Mouse (Mus musculus) small intestine, adult 2 months (tissue): ENCODE data around the gene Alk. TPM values are rescaled to one million over a fixed set of nuclear protein-coding genes. Genes with fewer than 3 reads are reported as not detected.
A peak's percentile ranks its signal among the peaks of the same experiment; 100 is the strongest.

Experiments
- H3K27ac ChIP-seq: fragments of 200-500 bp; 2 replicates; pipeline ENCODE4 v1.5.1; 2012; ENCODE audit warnings: low read depth, low read length, control low read depth, inconsistent platforms; ENCODE audit not compliant: insufficient read depth
- H3K27me3 ChIP-seq: fragments of 200-500 bp; 2 replicates; pipeline ENCODE4 v1.6.1; 2012; ENCODE audit warnings: mild to moderate bottlenecking, moderate library complexity, low read length, inconsistent platforms; ENCODE audit not compliant: control insufficient read depth, insufficient read depth
- H3K36me3 ChIP-seq: fragments of 200-500 bp; 2 replicates; pipeline ENCODE4 v1.6.1; 2012; ENCODE audit warnings: mild to moderate bottlenecking, low read length, control low read depth, inconsistent platforms; ENCODE audit not compliant: control insufficient read depth, insufficient read depth
- H3K4me1 ChIP-seq: fragments of 200-500 bp; 2 replicates; pipeline ENCODE4 v1.6.1; 2012; ENCODE audit warnings: low read length, inconsistent platforms, mixed read lengths; ENCODE audit not compliant: control insufficient read depth, insufficient read depth, insufficient read length
- H3K4me3 ChIP-seq: fragments of 200-500 bp; 2 replicates; pipeline ENCODE4 v1.5.1; 2012; ENCODE audit warnings: low read depth, mild to moderate bottlenecking, control low read depth, inconsistent platforms, low read length, moderate library complexity
- CTCF ChIP-seq: fragments of 200-500 bp; IDR thresholded peaks from 2 replicates; pipeline ENCODE4 v1.5.1; 2012; ENCODE audit warnings: low read depth, mild to moderate bottlenecking, control low read depth, inconsistent platforms, low read length, moderate library complexity, mixed read lengths; ENCODE audit not compliant: insufficient replicate concordance, insufficient read length; ENCODE audit errors: extremely low read depth
- POLR2A ChIP-seq: fragments of 200-500 bp; IDR thresholded peaks from 2 replicates; pipeline ENCODE4 v1.6.1; 2012; ENCODE audit warnings: low read depth, mild to moderate bottlenecking, control low read depth, inconsistent platforms, low read length, moderate library complexity
- WGBS: fragments of 180-500 bp; shearing (Covaris S2); methylation state at CpG from one replicate; pipeline ENCODE4 v1.1.7; 2018; 5-methylcytosine and 5-hydroxymethylcytosine counted together
- polyA plus RNA-seq: library from polyadenylated mRNA; depleted of rRNA; stranded (reverse); fragments of >200 nt; gene quantifications from 2 replicates; pipeline ENCODE4 v1.2.3, GENCODE M21; 2012

Gene Alk
- polyA plus RNA-seq, 1 experiment, result 0.09 TPM

- Histone ChIP-seq H3K4me1 (no peaks in the 10 kb centered on the region), H3K27me3 (no peaks in the 10 kb centered on the region), H3K4me3 (no peak overlapping the region), H3K36me3 (no peaks in the 10 kb centered on the region), H3K27ac (no peak overlapping the region)
- TF ChIP-seq CTCF (peak; percentile 41; the same call in 1 of the 2 replicates), POLR2A (no peak)
- 27% methylated on average over 3 of the region's 3 CpGs for WGBS
Measured at GRCm38 (mm10) chr17:71909107-71909506, 695.3 kb downstream of the Alk start.

- TF ChIP-seq POLR2A, result no peak
- no peak for TF ChIP-seq CTCF
- 73% methylated on average over 6 of the region's 6 CpGs for WGBS
- H3K27me3 ChIP-seq, result no peaks in the 10 kb centered on the region
- H3K36me3 ChIP-seq, result no peaks in the 10 kb centered on the region
- H3K27ac ChIP-seq, result no peak overlapping the region
- no peaks in the 10 kb centered on the region for H3K4me1 ChIP-seq
- H3K4me3 ChIP-seq, result no peak overlapping the region
Measured at GRCm38 (mm10) chr17:71881369-71881768, 723.1 kb downstream of the Alk start.

- H3K4me1 ChIP-seq, result no peaks in the 10 kb centered on the region
- TF ChIP-seq POLR2A, result no peak
- no peak for TF ChIP-seq CTCF
- H3K27me3 ChIP-seq, result no peaks in the 10 kb centered on the region
- H3K4me3 ChIP-seq, result no peak overlapping the region
- 75% methylated on average over 7 of the region's 7 CpGs for WGBS
- no peak overlapping the region for H3K27ac ChIP-seq
- no peaks in the 10 kb centered on the region for H3K36me3 ChIP-seq
Measured at GRCm38 (mm10) chr17:71875492-71875891, 728.9 kb downstream of the Alk start.

- no peaks in the 10 kb centered on the region; the same call in 1 of the 2 replicates for H3K27me3 ChIP-seq
- no peak for TF ChIP-seq CTCF
- no peak overlapping the region for H3K27ac ChIP-seq
- H3K4me3 ChIP-seq, result no peak overlapping the region
- H3K36me3 ChIP-seq, result no peaks in the 10 kb centered on the region
- 0 out of 2 replicates have a peak, but pooled peaks cover 1% of the 10 kb centered on the region for H3K4me1 ChIP-seq
- 55% methylated on average over 9 of the region's 9 CpGs for WGBS
Measured at GRCm38 (mm10) chr17:71874795-71875194, 729.6 kb downstream of the Alk start.

- no peak overlapping the region for H3K4me3 ChIP-seq
- H3K27ac ChIP-seq, result no peak overlapping the region
- 36% methylated on average over 6 of the region's 6 CpGs for WGBS
- TF ChIP-seq POLR2A, result no peak
- TF ChIP-seq CTCF, result peak; percentile 76; the same call in 1 of the 2 replicates
- 0 out of 2 replicates have a peak, but pooled peaks cover 2% of the 10 kb centered on the region for H3K4me1 ChIP-seq
- no peaks in the 10 kb centered on the region for H3K36me3 ChIP-seq
- peaks cover 4% of the 10 kb centered on the region; the same call in 1 of the 2 replicates for H3K27me3 ChIP-seq
Measured at GRCm38 (mm10) chr17:71874077-71874476, 730.4 kb downstream of the Alk start.

GRCm38 (mm10) chr17:71872976-71873375 lies 731.5 kb downstream of the Alk start:
- peak; percentile 54; the same call in 1 of the 2 replicates for TF ChIP-seq CTCF
- TF ChIP-seq POLR2A, result no peak
- H3K27me3 ChIP-seq, result peaks cover 5% of the 10 kb centered on the region; the same call in 1 of the 2 replicates
- no peak overlapping the region for H3K27ac ChIP-seq
- 0 out of 2 replicates have a peak, but pooled peaks cover 2% of the 10 kb centered on the region for H3K4me1 ChIP-seq
- H3K36me3 ChIP-seq, result no peaks in the 10 kb centered on the region
- H3K4me3 ChIP-seq, result no peak overlapping the region
- WGBS, result 62% methylated on average over 5 of the region's 5 CpGs

GRCm38 (mm10) chr17:71871981-71872380 lies 732.4 kb downstream of the Alk start:
- 0 out of 2 replicates have a peak, but pooled peaks cover 2% of the 10 kb centered on the region for H3K4me1 ChIP-seq
- H3K27ac ChIP-seq, result no peak overlapping the region
- no peaks in the 10 kb centered on the region for H3K36me3 ChIP-seq
- WGBS, result 79% methylated on average over 7 of the region's 7 CpGs
- H3K4me3 ChIP-seq, result no peak overlapping the region
- TF ChIP-seq POLR2A, result no peak
- no peak for TF ChIP-seq CTCF
- H3K27me3 ChIP-seq, result peaks cover 5% of the 10 kb centered on the region; the same call in 1 of the 2 replicates

- Histone ChIP-seq H3K4me3 (no peak overlapping the region), H3K4me1 (0 out of 2 replicates have a peak, but pooled peaks cover 2% of the 10 kb centered on the region), H3K36me3 (no peaks in the 10 kb centered on the region), H3K27me3 (peaks cover 5% of the 10 kb centered on the region; the same call in 1 of the 2 replicates), H3K27ac (no peak overlapping the region)
- no peak for TF ChIP-seq POLR2A
- WGBS, result 62% methylated on average over 1 of the region's 1 CpGs
Measured at GRCm38 (mm10) chr17:71870641-71871040, 733.8 kb downstream of the Alk start.
